Mouse (Mus musculus) small intestine, adult 2 months (tissue): ENCODE measurements around the gene Alg3. TPM values are rescaled to one million over a fixed set of nuclear protein-coding genes. Genes with fewer than 3 reads are reported as not detected.

Experiments used
- H3K27ac ChIP-seq: fragments of 200-500 bp; 2 replicates; pipeline ENCODE4 v1.5.1; 2012; ENCODE audit warnings: low read depth, low read length, control low read depth, inconsistent platforms; ENCODE audit not compliant: insufficient read depth
- H3K27me3 ChIP-seq: fragments of 200-500 bp; 2 replicates; pipeline ENCODE4 v1.6.1; 2012; ENCODE audit warnings: mild to moderate bottlenecking, moderate library complexity, low read length, inconsistent platforms; ENCODE audit not compliant: control insufficient read depth, insufficient read depth
- H3K36me3 ChIP-seq: fragments of 200-500 bp; 2 replicates; pipeline ENCODE4 v1.6.1; 2012; ENCODE audit warnings: mild to moderate bottlenecking, low read length, control low read depth, inconsistent platforms; ENCODE audit not compliant: control insufficient read depth, insufficient read depth
- H3K4me1 ChIP-seq: fragments of 200-500 bp; 2 replicates; pipeline ENCODE4 v1.6.1; 2012; ENCODE audit warnings: low read length, inconsistent platforms, mixed read lengths; ENCODE audit not compliant: control insufficient read depth, insufficient read depth, insufficient read length
- H3K4me3 ChIP-seq: fragments of 200-500 bp; 2 replicates; pipeline ENCODE4 v1.5.1; 2012; ENCODE audit warnings: low read depth, mild to moderate bottlenecking, control low read depth, inconsistent platforms, low read length, moderate library complexity
- CTCF ChIP-seq: fragments of 200-500 bp; IDR thresholded peaks from 2 replicates; pipeline ENCODE4 v1.5.1; 2012; ENCODE audit warnings: low read depth, mild to moderate bottlenecking, control low read depth, inconsistent platforms, low read length, moderate library complexity, mixed read lengths; ENCODE audit not compliant: insufficient replicate concordance, insufficient read length; ENCODE audit errors: extremely low read depth
- POLR2A ChIP-seq: fragments of 200-500 bp; IDR thresholded peaks from 2 replicates; pipeline ENCODE4 v1.6.1; 2012; ENCODE audit warnings: low read depth, mild to moderate bottlenecking, control low read depth, inconsistent platforms, low read length, moderate library complexity
- WGBS: fragments of 180-500 bp; shearing (Covaris S2); methylation state at CpG from one replicate; pipeline ENCODE4 v1.1.7; 2018; 5-methylcytosine and 5-hydroxymethylcytosine counted together
- polyA plus RNA-seq: library from polyadenylated mRNA; depleted of rRNA; stranded (reverse); fragments of >200 nt; gene quantifications from 2 replicates; pipeline ENCODE4 v1.2.3, GENCODE M21; 2012; rRNA removed

Gene Alg3
- polyA plus RNA-seq, 1 experiment: 16.8 TPM

DNA sequence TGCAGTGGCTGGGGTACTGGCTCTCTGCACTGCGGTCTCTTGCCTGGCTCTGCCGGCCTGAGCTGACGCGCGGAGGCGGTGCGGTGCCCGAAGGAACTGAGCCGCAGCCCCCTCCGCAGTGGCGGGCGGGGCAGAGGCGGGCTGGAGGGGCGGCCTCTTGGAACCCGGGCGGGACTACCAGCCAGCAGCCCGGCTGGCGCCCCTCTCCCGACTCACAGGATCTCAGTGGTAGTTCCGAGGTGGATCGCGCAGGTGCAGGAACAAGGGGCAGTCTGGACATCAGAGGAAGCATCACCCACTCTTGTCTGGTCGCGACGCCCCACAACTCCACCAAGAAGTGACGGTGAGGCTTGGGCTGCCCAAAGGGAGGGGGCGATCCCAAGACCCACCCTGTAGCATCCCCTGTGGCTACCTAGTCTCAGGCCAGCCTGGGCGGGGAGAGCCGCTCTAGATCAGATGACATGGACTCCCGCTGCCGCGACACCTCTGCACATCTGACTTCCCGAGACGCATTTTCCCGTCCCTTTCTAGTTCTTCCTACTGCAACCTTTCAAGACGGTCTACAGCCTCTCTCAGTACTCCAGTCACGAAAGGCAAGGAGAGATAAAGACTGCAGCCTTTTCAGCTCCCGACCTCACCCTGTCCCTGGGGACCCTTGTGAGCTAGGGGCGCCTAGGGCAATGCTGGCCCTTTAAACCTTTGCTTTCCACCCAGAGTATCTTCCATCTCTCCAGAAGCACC lies 21.4 kb downstream of the Alg3 start:
- WGBS: under 1% methylated on average over 39 of the region's 39 CpGs
- Histone ChIP-seq H3K36me3 (no peaks in the 10 kb centered on the region), H3K4me3 (peak overlapping the region; percentile 42), H3K27me3 (peaks cover 40% of the 10 kb centered on the region), H3K27ac (no peak overlapping the region), H3K4me1 (peaks cover 11% of the 10 kb centered on the region)
- TF ChIP-seq CTCF (no peak), POLR2A (no peak)

DNA sequence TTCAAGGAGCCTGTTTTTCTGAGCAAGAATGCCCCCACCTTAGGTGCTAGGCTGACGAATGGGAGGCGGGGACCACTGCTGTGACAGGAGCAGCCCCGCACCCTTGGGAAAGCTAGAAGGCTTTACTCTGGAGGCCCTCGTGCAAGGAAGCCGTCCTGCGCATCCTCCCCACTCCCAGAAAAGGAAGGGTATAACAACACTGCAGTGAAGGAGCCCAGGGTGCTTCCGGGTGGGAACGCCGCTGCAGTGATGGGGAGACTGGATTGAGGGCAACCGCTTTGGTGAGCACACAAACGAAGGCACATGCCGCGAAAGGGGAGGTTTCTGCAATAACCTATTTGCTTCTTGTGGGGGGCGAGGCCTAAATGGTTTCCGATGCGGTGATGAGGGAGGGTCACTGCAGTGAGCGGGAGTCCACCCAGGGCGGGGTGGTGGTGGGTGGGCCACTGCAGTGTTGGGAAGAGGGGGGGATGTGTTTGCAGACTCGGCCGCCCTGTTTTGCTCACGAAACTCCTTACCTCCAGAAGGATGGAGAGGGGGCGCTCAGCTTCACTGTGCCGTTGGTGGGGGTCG lies 22.1 kb downstream of the Alg3 start, which contains the start of gene Vwa5b2:
Gene Vwa5b2 (plus strand): TSS at position 106 of the 573 bp plus-strand sequence.
- TF ChIP-seq CTCF (no peak), POLR2A (no peak)
- H3K27ac ChIP-seq: no peak within 1 kb of the TSS
- H3K4me3 ChIP-seq: peak within 1 kb of the TSS; percentile 42
- peaks cover 40% of the 10 kb centered on the region for H3K27me3 ChIP-seq
- no peaks in the 10 kb centered on the region for H3K36me3 ChIP-seq
- peaks cover 10% of the 10 kb centered on the region for H3K4me1 ChIP-seq
- 5% methylated on average over 24 of the region's 24 CpGs for WGBS

- TF ChIP-seq CTCF (no peak), POLR2A (no peak)
These were observed 46.5 kb downstream of the Alg3 start for GRCm38 (mm10) chr16:20565075-20565474.

DNA sequence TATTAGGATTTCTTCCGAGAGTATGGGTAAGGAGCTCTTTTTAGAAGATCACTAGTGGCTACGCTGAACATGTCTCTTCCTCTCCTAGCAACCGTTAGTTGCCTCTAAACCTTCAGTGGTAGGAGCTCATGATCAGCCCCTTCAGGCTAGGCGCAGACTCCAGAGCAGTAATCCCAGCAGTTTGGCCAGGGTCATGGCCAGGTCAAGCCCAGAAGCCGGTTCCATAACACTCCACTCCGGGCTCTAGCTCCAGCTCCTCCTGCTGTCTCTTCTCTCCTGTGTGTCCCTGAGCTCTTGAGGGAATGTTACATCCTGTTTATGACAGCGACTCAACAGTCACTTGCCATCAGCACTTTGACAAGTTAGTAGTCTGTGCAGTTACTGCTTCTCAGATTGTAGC lies 54.2 kb downstream of the Alg3 start:
- TF ChIP-seq CTCF (no peak), POLR2A (no peak)
- WGBS: 72% methylated on average over 7 of the region's 7 CpGs
- no peak overlapping the region for H3K27ac ChIP-seq
- peaks cover 77% of the 10 kb centered on the region for H3K36me3 ChIP-seq
- no peak overlapping the region for H3K4me3 ChIP-seq
- no peaks in the 10 kb centered on the region for H3K4me1 ChIP-seq
- no peaks in the 10 kb centered on the region for H3K27me3 ChIP-seq

More at GRCm38 (mm10) chr16:20565075-20565474, 46.5 kb downstream of the Alg3 start:
- WGBS: 3% methylated on average over 1 of the region's 1 CpGs
- H3K27ac ChIP-seq: no peak overlapping the region
- no peaks in the 10 kb centered on the region for H3K4me1 ChIP-seq
- H3K27me3 ChIP-seq: no peaks in the 10 kb centered on the region
- peaks cover 21% of the 10 kb centered on the region for H3K36me3 ChIP-seq
- H3K4me3 ChIP-seq: no peak overlapping the region

Other genes starting within 250 kb of the Alg3 start
- 17.7 and 19.1 TPM in 2 replicates for gene Abcc5, start 185.3 kb downstream of the Alg3 start, polyA plus RNA-seq
- gene Eif2b5, start 112.9 kb downstream of the Alg3 start, polyA plus RNA-seq: 11.7 and 16.1 TPM in 2 replicates
- 33.8 and 52.4 TPM in 2 replicates for gene Dvl3, start 94.8 kb downstream of the Alg3 start, polyA plus RNA-seq
- 177 and 508 TPM in 2 replicates for gene Ap2m1, start 76.3 kb downstream of the Alg3 start, polyA plus RNA-seq
- gene Abcf3, start 63.2 kb downstream of the Alg3 start, polyA plus RNA-seq: 10.0 and 15.0 TPM in 2 replicates
- gene Vwa5b2, start 22.3 kb downstream of the Alg3 start, polyA plus RNA-seq: 4.6 and 6.8 TPM in 2 replicates
- gene Eef1akmt4, start 142 bp downstream of the Alg3 start, polyA plus RNA-seq: 6.6 and 7.2 TPM in 2 replicates
- gene Gm49333, start 125 bp downstream of the Alg3 start, polyA plus RNA-seq: 0.08 TPM in 1 of 2 replicates, not detected in the other
- 3.1 and 6.7 TPM in 2 replicates for gene Camk2n2, start 9.6 kb upstream of the Alg3 start, polyA plus RNA-seq
- gene Ece2, start 18.1 kb upstream of the Alg3 start, polyA plus RNA-seq: 0.19 and 0.42 TPM in 2 replicates
- 24.5 and 45.0 TPM in 2 replicates for gene Psmd2, start 39.9 kb upstream of the Alg3 start, polyA plus RNA-seq
- 213 and 340 TPM in 2 replicates for gene Eif4g1, start 56.6 kb upstream of the Alg3 start, polyA plus RNA-seq
- 2.5 and 3.9 TPM in 2 replicates for gene Fam131a, start 81.5 kb upstream of the Alg3 start, polyA plus RNA-seq
- 4.3 and 10.6 TPM in 2 replicates for gene Polr2h, start 105.9 kb upstream of the Alg3 start, polyA plus RNA-seq
- gene Clcn2, start 106.0 kb upstream of the Alg3 start, polyA plus RNA-seq: 102 and 218 TPM in 2 replicates
- 2.2 and 3.3 TPM in 2 replicates for gene Chrd, start 121.4 kb upstream of the Alg3 start, polyA plus RNA-seq
- gene Thpo, start 122.8 kb upstream of the Alg3 start, polyA plus RNA-seq: 2.0 and 4.0 TPM in 2 replicates